Mouse (Mus musculus) layer of hippocampus, adult 18-20 months (tissue): Measurements from ENCODE around the gene Gm5105. TPM values are rescaled to one million over a fixed set of nuclear protein-coding genes. Genes with fewer than 3 reads are reported as not detected.

Experiments used
- DNase-seq, 2 experiments: peaks; one replicate each; pipeline ENCODE4 v3.0.0; 2022; ENCODE audit warnings: low spot score in 2 of 2
- total RNA-seq, 2 experiments: library from RNA; stranded (reverse); gene quantifications; 2 replicates each; pipeline ENCODE4 v1.2.3; 2021

Gm5105 gene
- total RNA-seq, 2 experiments from 2014 or later, result not detected

DNA sequence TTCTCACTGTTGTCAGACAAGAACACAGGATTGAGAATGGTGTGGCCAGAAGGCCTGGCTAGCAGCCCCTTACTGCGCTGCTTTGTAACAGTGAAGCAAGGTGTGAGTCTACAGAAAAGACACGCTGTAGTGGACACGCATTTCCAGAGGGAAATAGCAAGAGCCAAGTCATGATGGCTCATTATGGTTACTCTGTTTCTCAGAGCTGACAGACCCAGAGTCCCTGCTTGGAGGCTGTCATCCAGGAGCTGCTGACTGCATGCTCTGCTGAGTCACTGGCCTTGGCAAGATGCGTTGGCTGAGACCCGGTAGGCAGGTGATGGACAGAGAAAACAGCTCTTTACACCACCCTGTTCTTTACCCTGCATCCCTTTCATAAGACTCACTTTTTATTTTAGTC lies 37.8 kb downstream of the Gm5105 start:
- DNase-seq, result peak in 1 of 2 experiments; percentile 30

DNA sequence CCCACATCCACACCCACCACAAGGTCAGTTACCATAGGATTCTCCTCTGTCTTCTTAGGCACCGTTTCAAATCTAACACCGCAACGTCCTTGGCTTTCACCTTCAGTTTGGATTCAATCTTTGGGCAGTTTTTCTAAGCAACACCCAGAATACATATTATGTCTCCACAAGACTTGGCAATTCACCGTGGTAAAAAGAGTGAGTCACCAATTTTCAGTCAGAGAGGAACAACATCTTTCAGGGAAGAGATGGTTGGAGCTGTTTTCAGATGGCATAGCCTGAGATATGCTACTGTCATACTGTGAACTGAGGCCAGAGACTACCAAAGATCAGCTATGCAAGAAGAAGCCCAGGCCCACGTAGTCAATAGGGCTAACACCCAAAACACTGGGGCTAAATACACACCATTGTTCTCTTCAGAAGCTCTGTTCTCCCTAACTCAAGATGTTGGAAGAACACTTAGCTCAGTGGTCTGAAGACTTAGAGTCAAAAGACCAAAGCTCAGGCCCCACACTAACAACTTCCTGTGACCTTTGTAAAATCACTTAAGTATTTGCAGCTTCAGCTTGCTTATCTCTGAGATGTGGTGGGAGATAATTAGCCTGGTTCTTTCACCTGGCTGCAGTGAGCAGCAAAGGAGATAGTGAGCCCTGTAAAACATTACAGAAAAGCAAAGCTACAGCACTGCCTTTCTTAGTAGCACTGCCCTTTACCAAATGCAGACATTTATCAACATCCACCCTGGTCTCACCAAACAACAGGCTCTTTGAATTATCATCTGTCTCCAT lies 39.4 kb downstream of the Gm5105 start:
- no peak for DNase-seq

DNA sequence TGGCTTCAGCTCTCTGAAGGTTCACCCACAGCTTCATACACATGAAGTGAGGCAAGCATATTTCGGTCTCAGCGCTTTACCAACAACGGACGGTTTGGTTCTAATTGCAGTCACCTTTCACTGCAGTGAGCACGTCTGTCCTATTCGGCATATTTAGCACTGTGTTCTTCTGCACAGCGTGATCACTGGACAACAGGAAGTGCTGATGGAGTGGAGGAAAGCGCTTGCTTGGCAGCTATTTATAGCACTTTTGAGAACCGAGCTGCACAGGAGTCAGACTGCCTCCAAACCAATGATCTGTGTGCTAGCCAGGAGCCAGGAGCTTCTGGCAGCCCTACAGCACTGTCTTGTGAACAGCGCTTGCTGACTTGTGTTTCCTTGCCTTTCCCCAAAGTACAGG lies 40.9 kb downstream of the Gm5105 start:
- DNase-seq, result peak in 1 of 2 experiments; percentile 32

DNA sequence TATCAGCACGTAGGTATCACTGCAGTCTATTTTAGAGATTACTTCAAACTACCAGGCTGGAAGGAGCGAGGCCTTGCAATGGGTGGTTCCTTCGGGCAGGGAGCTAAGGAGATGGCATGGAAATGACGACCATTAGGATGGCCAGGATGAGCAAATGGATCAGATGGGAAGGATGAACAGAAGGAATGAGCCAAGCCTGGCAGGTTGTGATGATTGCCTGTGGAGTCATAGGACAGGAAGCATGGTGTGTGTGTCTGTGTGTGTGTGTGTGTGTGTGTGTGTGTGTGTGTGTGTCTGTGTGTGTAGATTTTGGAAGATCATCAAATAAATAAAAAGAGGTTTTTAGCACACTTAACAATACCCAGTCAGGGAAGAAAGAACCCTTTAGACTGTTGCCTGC lies 44.5 kb downstream of the Gm5105 start:
- DNase-seq, result no peak

- no peak for DNase-seq
These were observed 45.2 kb downstream of the Gm5105 start for GRCm38 (mm10) chr3:138022003-138022402.

DNA sequence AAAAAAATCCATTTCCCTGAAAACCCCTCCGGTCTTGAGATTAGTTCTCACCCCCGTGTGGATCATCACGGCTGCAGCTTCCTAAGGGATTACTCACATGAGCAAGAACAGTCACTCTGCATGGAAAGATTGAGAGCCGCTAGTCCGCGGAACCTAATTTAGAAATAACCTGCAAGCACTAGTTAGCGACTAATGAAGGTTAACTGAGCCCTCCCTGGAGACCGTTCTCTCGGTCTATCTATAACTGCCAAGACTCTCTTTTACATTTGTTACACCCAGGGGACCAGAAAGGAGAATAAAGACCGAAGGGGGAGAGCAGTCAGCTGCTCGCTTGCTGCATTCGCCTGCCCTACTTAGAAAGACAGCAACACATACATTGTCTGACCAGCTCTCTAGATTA lies 50.4 kb downstream of the Gm5105 start:
- no peak for DNase-seq

- DNase-seq, result no peak
These were observed 52.5 kb downstream of the Gm5105 start for GRCm38 (mm10) chr3:138014725-138015124.

GRCm38 (mm10) chr3:138012351-138012750 lies 54.8 kb downstream of the Gm5105 start:
- DNase-seq, result no peak

DNA sequence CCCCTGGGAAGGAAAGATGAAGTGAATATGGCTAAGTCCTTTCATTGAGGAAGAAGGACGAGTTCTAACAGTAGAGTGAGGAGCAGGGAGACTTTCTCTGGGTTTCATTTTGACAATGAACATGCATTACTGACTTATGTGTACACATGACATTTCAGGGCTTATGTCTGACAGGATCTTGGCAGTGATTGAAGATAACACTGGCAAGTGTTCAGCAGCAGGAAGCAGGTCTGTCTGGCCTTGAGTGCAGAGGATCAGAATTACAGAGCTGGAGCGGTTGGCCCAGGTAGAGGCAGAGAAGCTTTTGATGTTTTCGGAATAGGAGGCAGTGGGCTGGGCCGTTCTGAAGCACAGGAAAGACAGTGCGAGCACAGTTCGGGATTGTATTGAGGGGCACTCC lies 59.0 kb downstream of the Gm5105 start:
- DNase-seq, result no peak

GRCm38 (mm10) chr3:138006896-138007295 lies 60.3 kb downstream of the Gm5105 start:
- no peak for DNase-seq

GRCm38 (mm10) chr3:138003264-138003663 lies 63.9 kb downstream of the Gm5105 start:
- no peak for DNase-seq

DNA sequence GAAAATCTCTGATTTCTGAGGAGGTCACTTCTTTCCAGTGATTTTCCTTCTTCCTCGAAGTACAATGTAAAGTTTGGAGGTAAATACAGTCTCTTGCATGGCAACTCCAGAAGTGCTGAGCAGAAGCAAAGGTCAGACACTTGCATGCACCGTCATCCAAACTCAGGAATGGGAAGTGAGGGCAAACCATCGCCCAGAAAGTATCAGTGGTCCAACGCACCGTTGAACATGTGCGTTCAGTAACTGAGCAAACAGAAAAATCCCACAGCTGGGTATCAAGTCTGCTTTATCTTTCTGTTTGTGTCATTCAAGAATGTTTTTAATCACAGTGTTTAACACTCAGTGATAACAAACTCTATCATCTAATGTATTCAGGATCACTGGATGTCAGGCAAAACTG lies 64.6 kb downstream of the Gm5105 start:
- no peak for DNase-seq

- no peak for DNase-seq
These were observed 65.3 kb downstream of the Gm5105 start for GRCm38 (mm10) chr3:138001865-138002264.

GRCm38 (mm10) chr3:138000724-138001069 lies 66.5 kb downstream of the Gm5105 start:
- DNase-seq, result no peak

GRCm38 (mm10) chr3:138000062-138000723 lies 67.0 kb downstream of the Gm5105 start:
- no peak for DNase-seq

- DNase-seq, result no peak
These were observed 67.9 kb downstream of the Gm5105 start for GRCm38 (mm10) chr3:137999224-137999790.

Other genes starting within 250 kb of the Gm5105 start
- gene H2afz, start 202.9 kb downstream of the Gm5105 start, total RNA-seq, result 100 to 1,000 TPM; 142 to 148 TPM
- 10 to 100 TPM; 47.0 to 49.1 TPM for gene Dnajb14, start 199.7 kb downstream of the Gm5105 start, total RNA-seq
- 10 to 100 TPM; 63.4 to 66.4 TPM for gene Lamtor3, start 148.9 kb downstream of the Gm5105 start, total RNA-seq
- 1 to 10 TPM; 5.0 to 5.1 TPM for gene Dapp1, start 85.8 kb downstream of the Gm5105 start, total RNA-seq
- 1 to 10 TPM; 1.3 to 1.8 TPM for gene 1110002E22Rik, start 2.3 kb downstream of the Gm5105 start, total RNA-seq
- gene Trmt10a, start 76.1 kb upstream of the Gm5105 start, total RNA-seq, result 1 to 10 TPM; 4.6 to 5.1 TPM
- 1 to 10 TPM; 6.8 to 7.1 TPM for gene Mttp, start 77.6 kb upstream of the Gm5105 start, total RNA-seq
- gene 4930579F01Rik, start 126.4 kb upstream of the Gm5105 start, total RNA-seq, result not detected
- gene Adh7, start 150.4 kb upstream of the Gm5105 start, total RNA-seq, result under 1 TPM in 1 of 2 experiments, not detected in 1; 0.10 TPM
- gene Adh1, start 193.6 kb upstream of the Gm5105 start, total RNA-seq, result under 1 TPM; 0.53 to 0.74 TPM
- not detected for gene Adh6a, start 245.9 kb upstream of the Gm5105 start, total RNA-seq